Mouse (Mus musculus) adrenal gland (tissue): ENCODE data around the gene Sycp3.

Source experiments
- intact Hi-C: fragments of 180-260 bp; cut with DNase I; formaldehyde crosslinking; loops from one replicate; pipeline ENCODE4 v1.15.1; 2025

Sycp3 gene

GRCm38 (mm10) chr10:88499993-88500392 lies 40.6 kb downstream of the Sycp3 start:
- intact Hi-C loops, result no loop called here

- intact Hi-C loops, result no loop called here
Measured at GRCm38 (mm10) chr10:88501370-88501769, 42.0 kb downstream of the Sycp3 start.

DNA sequence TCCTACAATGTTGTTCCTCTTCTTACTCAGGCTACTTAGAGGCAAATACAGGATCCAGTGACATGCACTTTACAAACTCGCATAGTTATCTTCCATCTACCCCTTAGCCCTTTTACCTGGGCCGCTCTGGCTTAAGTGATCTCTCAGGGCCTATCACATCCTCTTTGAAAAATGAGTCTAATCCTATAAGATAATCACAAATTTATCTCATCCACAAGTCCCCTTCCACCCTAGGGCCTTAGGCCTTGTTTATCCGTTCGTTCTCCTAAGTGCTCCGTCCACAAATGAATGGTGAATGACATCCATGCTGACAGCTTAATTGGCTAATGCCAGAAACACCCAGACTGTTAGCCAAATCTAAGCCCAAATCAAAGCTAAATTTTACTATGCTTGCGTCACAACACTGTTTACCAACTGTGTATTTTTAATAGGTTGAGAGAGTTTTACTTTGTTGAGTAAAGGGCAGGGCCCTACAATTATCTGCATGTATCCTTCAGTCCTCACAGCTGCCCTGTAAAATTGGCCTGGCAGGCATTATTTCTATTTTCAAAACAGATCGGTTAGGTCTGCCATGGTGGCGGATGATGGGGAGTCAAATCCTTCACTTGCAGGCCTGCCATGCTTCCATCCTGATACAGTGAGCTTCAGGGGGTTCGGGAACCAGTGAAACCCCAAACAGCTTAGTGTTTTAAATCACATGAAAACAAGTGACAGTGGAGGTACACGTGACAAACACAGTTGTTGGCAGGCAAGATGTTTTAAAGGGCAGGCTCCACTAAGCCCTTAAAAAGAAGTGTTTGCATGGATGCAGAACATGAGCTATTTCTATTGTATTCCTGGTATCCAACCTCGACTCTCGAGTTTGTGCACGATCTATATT lies 42.8 kb downstream of the Sycp3 start:
- intact Hi-C loops, result no loop called here

DNA sequence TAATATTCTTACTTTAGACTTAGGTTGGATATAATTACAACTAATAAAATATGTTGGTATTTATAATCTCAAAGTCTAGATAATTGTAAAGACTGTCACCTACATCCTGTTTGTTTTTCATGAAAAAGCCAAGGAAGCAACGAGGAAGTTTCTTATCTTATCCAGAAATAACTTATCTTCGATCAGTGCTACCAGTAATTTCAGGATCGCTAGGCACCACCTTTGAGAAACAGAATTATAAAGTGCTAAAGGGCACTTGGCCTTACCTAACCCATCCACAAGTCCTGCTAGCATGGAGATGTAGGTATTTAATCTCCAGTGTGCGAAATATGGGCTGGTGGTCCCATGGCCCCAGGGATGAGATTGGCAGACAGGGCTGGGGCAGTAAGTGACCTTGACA lies 43.5 kb downstream of the Sycp3 start:
- intact Hi-C loops, result no loop called here

GRCm38 (mm10) chr10:88503421-88504314 lies 44.3 kb downstream of the Sycp3 start, which contains the start of gene Chpt1:
Gene Chpt1 (minus strand): TSS chr10:88504073.
- intact Hi-C loops, result no loop called here

- intact Hi-C loops, result no loop called here
Measured at GRCm38 (mm10) chr10:88504481-88504880, 45.1 kb downstream of the Sycp3 start.

DNA sequence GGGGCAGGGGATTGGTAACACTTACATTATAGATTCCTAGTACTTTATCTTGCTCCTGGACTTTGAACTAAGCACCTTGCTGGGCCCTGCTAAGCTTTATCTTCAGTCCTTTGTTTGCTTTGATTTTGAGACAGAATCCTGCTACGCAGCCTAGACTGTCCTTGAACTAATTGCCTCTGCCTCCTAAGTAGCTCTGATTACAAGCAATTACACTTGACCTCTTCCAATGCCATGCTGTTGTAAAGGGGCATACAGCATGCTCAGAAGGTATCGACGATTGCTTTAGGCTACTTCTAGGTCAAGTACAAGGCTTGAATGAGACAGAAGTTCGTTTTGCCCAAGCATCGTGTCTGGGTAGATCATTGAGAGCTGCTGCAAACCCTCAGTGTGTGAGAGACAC lies 45.9 kb downstream of the Sycp3 start:
- intact Hi-C loops, result no loop called here

DNA sequence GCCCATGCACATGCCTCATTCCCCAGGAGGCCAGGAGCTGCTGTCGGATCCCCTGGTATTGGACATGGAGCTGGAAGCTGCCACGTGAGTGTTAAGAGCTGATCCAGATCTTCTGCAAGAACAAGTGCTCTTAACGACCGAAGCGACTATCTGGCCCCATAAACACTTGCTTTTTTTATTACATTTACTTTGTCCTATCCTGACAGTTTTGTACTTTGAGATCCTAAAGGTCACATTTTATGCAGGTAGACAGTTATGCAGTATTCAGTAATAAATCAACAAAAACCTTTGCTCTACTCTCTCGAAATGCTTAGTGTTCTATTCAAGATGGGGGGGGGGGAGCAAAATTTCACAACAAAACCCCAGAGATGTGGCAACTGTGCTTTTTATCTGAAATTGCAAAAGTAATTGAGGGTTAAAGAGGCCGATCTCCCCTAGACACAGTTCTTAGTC lies 48.3 kb downstream of the Sycp3 start:
- intact Hi-C loops, result no loop called here

GRCm38 (mm10) chr10:88510503-88511271 lies 51.3 kb downstream of the Sycp3 start:
- intact Hi-C loops, result loop anchor here (10.0 kb wide), 1 partner anchor 136 kb away; the partner anchor contains the start of genes Dram1 and Gnptab

DNA sequence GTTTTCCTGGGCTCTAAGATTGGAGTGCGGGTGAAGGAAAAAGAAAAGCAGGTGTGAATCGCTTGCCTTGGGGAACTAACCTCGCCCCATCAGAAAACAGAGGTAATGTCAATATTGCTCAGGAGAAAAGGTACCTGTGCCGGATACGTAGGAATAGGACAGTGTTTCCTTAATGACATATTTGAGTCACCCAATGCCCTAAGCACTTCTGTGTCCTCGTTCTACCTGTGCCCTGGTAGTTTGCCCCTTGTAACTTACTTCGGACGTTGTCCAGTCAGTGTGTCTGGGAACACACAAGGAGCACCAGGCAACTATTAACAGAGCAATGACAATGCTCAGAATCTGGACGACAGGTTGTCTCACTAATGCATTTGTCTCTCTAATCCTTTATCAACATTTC lies 52.0 kb downstream of the Sycp3 start:
- intact Hi-C loops, result loop anchor here (10.0 kb wide), 1 partner anchor 137 kb away; the partner anchor contains the start of genes Dram1 and Gnptab

GRCm38 (mm10) chr10:88513574-88514135 lies 54.3 kb downstream of the Sycp3 start:
- intact Hi-C loops, result loop anchor here (10.0 kb wide), 1 partner anchor 139 kb away; the partner anchor contains the start of genes Dram1 and Gnptab

GRCm38 (mm10) chr10:88514495-88514894 lies 55.1 kb downstream of the Sycp3 start:
- intact Hi-C loops, result loop anchor here (10.0 kb wide), 1 partner anchor 140 kb away; the partner anchor contains the start of genes Dram1 and Gnptab

DNA sequence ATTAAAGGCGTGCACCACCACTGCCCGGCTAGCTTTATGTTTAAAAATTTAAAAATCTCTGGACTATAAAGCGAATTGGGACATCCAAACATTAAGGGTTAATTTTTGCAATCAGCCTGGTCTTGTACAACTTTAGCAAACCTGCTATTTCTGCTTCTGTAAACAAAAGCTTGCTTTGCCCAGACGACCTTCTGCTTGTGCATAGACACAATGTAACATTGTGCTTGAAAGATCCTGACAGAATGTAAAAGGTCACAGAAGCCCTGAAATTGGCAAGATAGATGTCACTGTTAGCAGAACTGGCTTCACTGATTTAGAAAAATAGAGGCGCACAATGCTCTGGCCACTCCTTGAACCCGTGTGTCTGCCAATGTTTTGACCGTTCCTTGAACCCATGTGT lies 55.7 kb downstream of the Sycp3 start:
- intact Hi-C loops, result loop anchor here (10.0 kb wide), 1 partner anchor 140 kb away; the partner anchor contains the start of genes Dram1 and Gnptab

DNA sequence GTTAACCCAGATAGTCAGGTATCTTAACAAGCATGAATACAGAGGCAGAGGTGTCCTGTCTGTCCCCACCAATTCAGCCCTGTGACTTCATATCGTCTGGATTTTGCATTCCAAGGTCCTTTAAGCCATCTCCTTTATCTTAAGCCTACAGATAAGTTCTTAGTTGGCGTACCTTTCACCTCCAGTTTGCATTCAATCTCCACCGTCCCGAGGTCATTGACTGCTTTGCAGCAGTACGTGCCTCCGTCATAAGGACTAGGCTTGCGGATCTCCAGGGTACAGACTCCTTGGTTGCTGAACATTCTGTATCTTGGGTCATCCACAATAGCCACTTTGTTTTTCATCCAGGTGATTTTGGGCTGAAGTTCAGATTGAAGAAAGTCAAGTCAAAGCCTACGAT lies 63.4 kb downstream of the Sycp3 start:
- intact Hi-C loops, result no loop called here
